Comparison of ENCODE assay signal across 10 mouse cellular contexts in genomic region chr16:92953936-92954654, GRCm38 (mm10).
A peak's percentile ranks its signal among the peaks of the same experiment; 100 is the strongest.
DNase-seq lines count a peak whose midpoint lies in the region; ATAC-seq and TF ChIP-seq lines count a peak whose summit lies in the region.
"Had no signal": no experiment of that assay in that cellular context is flagged by ENCODE, and none has a peak within 500 bp of the region (broad histone marks: within the 10 kb centered on the region; RNA-seq: fewer than 3 reads in every experiment).

No protein-coding gene starts in this region.

- WGBS in forebrain, postnatal 0 days = 66% methylated on average over 11 of the region's 11 CpGs
- 74% methylated on average over 11 of the region's 11 CpGs for WGBS in forebrain, embryonic 15.5 days
- 76% methylated on average over 11 of the region's 11 CpGs for whole genome bisulfite sequencing in midbrain, embryonic 14.5 days

- DNase-seq in forebrain, postnatal 0 days = no peak
- peak; percentile 53 for DNase-seq in adrenal gland, adult 2 months
- DNase-seq in gastrocnemius, postnatal 10 days = peak; percentile 76
- DNase-seq in kidney, adult 18-20 months = peak; percentile 8
- DNase-seq in mesoderm, embryonic 11.5 days (ENCODE audit: low read depth, low spot score) = peak; percentile 48
- DNase-seq in midbrain, embryonic 14.5 days = no peak

- no peak overlapping the region for H3K4me3 ChIP-seq in forebrain, postnatal 0 days (ENCODE audit: low read depth, low read length)
- no peak overlapping the region for H3K4me3 ChIP-seq in forebrain, embryonic 15.5 days
- H3K4me3 ChIP-seq in midbrain, embryonic 14.5 days (replicated peaks; ENCODE audit: low read depth, low read length) = no peak overlapping the region
- H3K4me3 ChIP-seq: erythroblast, embryonic 14.5 days had no signal

- H3K9ac ChIP-seq in forebrain, postnatal 0 days = no peak overlapping the region
- H3K9ac ChIP-seq in forebrain, embryonic 15.5 days (replicated peaks) = no peak overlapping the region
- no peak overlapping the region for H3K9ac ChIP-seq in midbrain, embryonic 14.5 days (replicated peaks; ENCODE audit: low read length)

- peak; percentile 20 for ATAC-seq in forebrain, postnatal 0 days
- no peak for ATAC-seq in forebrain, embryonic 15.5 days (replicated peaks)
- no peak for ATAC-seq in midbrain, embryonic 14.5 days (ENCODE audit: low FRiP score, low TSS enrichment)
- no peak for ATAC-seq in megakaryocyte progenitor cell, adult 5-6 weeks (replicated peaks; ENCODE audit: poor library complexity)

- no peaks in the 10 kb centered on the region for H3K9me3 ChIP-seq in forebrain, postnatal 0 days (ENCODE audit: low read length)
- H3K9me3 ChIP-seq in forebrain, embryonic 15.5 days = no peaks in the 10 kb centered on the region
- no peaks in the 10 kb centered on the region for H3K9me3 ChIP-seq in midbrain, embryonic 14.5 days (ENCODE audit: control insufficient read depth, low read length)

- H3K36me3 ChIP-seq in forebrain, postnatal 0 days (ENCODE audit: insufficient read depth) = no peaks in the 10 kb centered on the region
- H3K36me3 ChIP-seq in forebrain, embryonic 15.5 days = no peaks in the 10 kb centered on the region
- no peaks in the 10 kb centered on the region for H3K36me3 ChIP-seq in midbrain, embryonic 14.5 days (ENCODE audit: control insufficient read depth, insufficient read depth, low read length)

- no peak overlapping the region for H3K4me2 ChIP-seq in forebrain, postnatal 0 days (ENCODE audit: low read depth)
- no peak overlapping the region for H3K4me2 ChIP-seq in forebrain, embryonic 15.5 days (replicated peaks)
- no peak overlapping the region for H3K4me2 ChIP-seq in midbrain, embryonic 14.5 days (ENCODE audit: low read length)

- H3K4me1 ChIP-seq in forebrain, postnatal 0 days (ENCODE audit: insufficient read depth) = no peaks in the 10 kb centered on the region
- H3K4me1 ChIP-seq in forebrain, embryonic 15.5 days = no peaks in the 10 kb centered on the region
- H3K4me1 ChIP-seq in midbrain, embryonic 14.5 days (ENCODE audit: control insufficient read depth, insufficient read depth, low read length) = no peaks in the 10 kb centered on the region

- H3K27ac ChIP-seq in forebrain, postnatal 0 days (ENCODE audit: low read depth, low read length) = no peak overlapping the region
- no peak overlapping the region for H3K27ac ChIP-seq in forebrain, embryonic 15.5 days (replicated peaks)
- H3K27ac ChIP-seq in midbrain, embryonic 14.5 days (replicated peaks; ENCODE audit: low read depth, low read length) = no peak overlapping the region

- TF ChIP-seq CTCF in forebrain, postnatal 0 days (IDR thresholded peaks at IDR 0.05; ENCODE audit: low read depth) = no peak

- H3K27me3 ChIP-seq in forebrain, postnatal 0 days (ENCODE audit: insufficient read depth, low read length) = no peaks in the 10 kb centered on the region
- H3K27me3 ChIP-seq in forebrain, embryonic 15.5 days = no peaks in the 10 kb centered on the region
- no peaks in the 10 kb centered on the region for H3K27me3 ChIP-seq in midbrain, embryonic 14.5 days (ENCODE audit: control insufficient read depth, insufficient read depth, low read length)
- H3K27me3 ChIP-seq: CH12.LX had no signal

Comparison
In these comparisons a context has a peak if more than half of its experiments do, and no peak if none do; other contexts are left out.
1. DNase-seq: peak in adrenal gland, adult 2 months (single experiment), gastrocnemius, postnatal 10 days (single experiment), kidney, adult 18-20 months (single experiment) and mesoderm, embryonic 11.5 days (single experiment); none in forebrain, postnatal 0 days (single experiment) and midbrain, embryonic 14.5 days (single experiment).